Mouse (Mus musculus): Measurements from ENCODE around the gene Gpr35.

DNA sequence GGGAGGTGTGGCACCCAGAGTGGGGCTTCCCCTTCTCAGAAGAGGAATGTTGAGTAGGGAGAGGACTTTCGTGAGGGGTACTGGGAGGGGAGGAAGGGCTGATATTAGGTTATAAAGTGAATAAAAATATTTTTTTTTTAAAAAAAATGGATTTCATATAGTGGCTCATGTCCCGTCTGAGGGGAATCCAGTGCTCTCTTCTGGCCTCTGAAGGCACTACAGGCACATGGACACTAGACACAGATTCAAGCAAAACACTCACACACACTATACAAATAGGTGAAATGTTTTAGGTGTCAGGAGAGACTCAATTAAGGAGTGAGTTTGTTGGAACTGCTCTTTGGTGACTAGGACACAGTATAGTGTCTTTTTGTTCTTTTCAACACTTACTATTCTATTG is 14.7 kb upstream of the Gpr35 start:
- no peak for TF ChIP-seq REST (IDR thresholded peaks at IDR 0.05; ENCODE audit: insufficient read depth, insufficient read length)
- no peak for TF ChIP-seq E2F4 (IDR thresholded peaks at IDR 0.05; ENCODE audit: insufficient read depth)
- TF ChIP-seq USF1 (IDR thresholded peaks at IDR 0.05; ENCODE audit: low read depth): no peak
- no peak for TF ChIP-seq POLR2A (IDR thresholded peaks at IDR 0.05; ENCODE audit: insufficient read length, low read depth)
- TF ChIP-seq MAX (IDR thresholded peaks at IDR 0.05; ENCODE audit: low read depth): no peak
- no peak for TF ChIP-seq TCF12 (IDR thresholded peaks at IDR 0.05; ENCODE audit: insufficient read depth, poor library complexity, severe bottlenecking)
- no peak for TF ChIP-seq SRF (IDR thresholded peaks at IDR 0.05; ENCODE audit: control insufficient read depth, insufficient read length, low read depth)
